Mouse (Mus musculus): ENCODE measurements around the gene Elk3.

Gene Elk3

GRCm38 (mm10) chr10:93265833-93266232 is 45.1 kb downstream of the Elk3 start:
- no peak for DNase-seq

GRCm38 (mm10) chr10:93264001-93264400 is 46.9 kb downstream of the Elk3 start:
- no peak for DNase-seq

GRCm38 (mm10) chr10:93263431-93263830 is 47.5 kb downstream of the Elk3 start:
- peak; percentile 73 for DNase-seq

- peak; percentile 76 for DNase-seq
These were observed 48.9 kb downstream of the Elk3 start for GRCm38 (mm10) chr10:93261981-93262499.

DNA sequence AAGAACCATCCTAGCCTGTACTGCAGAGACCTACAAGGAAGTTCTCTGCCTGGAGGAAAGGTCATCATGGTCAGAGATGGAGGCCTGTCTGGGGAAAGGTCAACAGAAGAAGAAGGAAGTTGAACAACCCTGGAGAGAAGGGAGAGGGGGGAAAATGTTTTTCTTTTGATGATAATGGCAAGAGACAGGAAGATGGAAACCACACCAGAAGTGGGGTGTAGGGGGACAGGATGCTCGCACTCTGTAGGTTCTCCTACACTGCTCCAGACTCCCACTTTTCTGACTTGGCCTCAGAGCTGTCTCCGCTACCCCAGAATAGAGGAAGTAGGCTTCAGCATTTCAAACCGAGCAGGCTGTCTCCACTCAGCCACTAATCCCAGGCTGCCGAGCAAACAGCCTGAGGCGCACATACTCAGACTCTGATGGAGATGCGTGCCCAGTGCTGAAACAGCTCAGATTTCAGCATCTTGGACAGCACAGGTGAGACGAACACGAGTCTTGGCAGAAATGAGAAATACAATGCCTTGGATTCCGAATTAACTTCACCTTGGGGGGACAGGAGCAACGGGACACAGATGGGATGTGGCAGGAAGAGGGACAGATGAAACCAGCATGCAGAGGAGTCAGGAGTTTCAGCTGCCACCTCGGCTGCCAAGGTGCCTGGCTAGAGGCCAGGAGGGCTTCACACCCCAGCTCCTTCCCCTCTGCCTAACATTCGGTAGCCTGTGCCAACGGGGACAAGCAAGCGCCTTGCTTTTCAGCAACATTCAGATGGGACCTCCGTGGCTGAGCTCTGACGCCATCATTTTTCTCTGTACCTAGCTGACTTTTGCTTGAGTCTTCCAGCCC is 49.6 kb downstream of the Elk3 start:
- DNase-seq, result peak; percentile 48

- no peak for DNase-seq
These were observed 51.1 kb downstream of the Elk3 start for GRCm38 (mm10) chr10:93259826-93260225.

DNA sequence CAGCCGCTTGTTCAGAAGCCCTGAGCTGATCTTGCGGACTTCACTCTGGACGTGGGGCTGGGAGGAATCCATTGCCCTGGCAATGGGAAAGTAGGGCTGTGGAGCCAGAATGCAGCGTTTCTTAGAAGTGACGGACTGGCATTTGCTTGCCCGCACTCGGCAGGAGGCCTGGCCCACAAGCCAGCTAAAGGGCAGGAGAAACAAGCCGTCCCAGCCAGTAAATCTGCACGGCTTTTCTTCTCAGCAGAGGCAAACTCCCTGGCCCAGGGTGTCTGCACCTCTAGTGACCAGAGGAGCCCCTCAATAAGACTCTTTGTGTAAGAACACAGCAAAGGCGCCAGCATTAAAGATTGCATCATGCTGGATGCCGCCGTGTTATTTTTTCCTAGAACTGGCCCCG is 55.6 kb downstream of the Elk3 start:
- DNase-seq, result no peak

- no peak for DNase-seq
These were observed 57.8 kb downstream of the Elk3 start for GRCm38 (mm10) chr10:93253156-93253555.

DNA sequence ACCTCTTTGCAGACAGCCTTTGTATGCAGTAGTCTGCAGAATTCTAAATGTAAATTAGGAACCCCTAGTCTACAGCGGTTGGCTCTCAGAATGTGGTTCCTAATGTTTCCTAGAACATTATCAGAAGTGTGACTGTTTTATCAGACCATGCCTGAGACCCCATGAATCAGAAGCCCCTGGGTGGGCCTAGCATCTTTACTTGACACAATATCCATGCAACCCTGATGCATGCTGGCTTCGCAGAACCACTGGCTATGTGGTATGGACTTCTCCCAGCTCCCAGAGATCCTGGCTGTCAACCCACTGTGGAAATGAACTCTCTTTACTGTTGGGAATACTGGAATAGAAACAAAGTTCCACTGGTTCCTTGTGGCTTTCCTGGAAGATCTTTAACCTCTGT is 58.3 kb downstream of the Elk3 start:
- no peak for DNase-seq

- no peak for DNase-seq
These were observed 59.5 kb downstream of the Elk3 start for GRCm38 (mm10) chr10:93251426-93251825.

GRCm38 (mm10) chr10:93250436-93251317 is 60.3 kb downstream of the Elk3 start:
- DNase-seq, result no peak

DNA sequence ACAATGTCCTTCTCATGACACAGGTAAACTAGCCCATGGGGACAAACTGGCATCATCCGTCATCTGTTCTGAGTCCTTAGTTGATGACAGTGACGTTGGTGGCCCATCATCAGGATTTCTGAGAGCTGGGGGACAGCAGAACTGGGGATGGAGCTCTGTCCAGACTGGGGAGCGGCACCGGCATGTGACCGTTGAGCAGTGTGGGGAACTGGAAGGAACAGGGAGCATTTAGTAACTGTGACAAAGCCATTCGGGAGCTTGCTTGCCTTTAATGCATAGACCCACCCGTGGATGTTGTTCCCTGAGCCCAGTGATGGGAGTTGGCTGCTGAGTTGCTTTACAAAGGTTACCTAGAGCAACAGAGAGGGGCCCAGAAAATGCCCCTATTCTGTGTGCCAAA is 61.0 kb downstream of the Elk3 start:
- no peak for DNase-seq

DNA sequence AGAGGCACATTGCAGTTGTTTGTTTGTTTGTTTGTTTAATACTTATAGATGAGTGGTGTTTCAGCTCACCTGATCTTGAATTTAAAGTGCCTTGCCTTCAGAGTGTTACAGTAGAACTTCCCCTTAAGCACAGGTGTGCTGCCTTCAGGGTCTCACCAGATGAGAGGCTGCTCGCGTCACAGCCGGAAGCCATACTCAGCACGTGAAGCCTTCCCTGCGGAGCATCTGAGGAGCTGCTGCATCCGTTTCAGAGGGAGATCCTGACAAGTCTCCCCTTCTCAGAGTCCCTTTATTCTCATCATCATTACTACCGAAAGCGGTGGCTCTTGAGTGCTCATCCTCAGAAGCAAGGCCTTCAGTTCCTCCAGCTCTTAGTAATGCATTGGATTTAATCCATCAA is 62.5 kb downstream of the Elk3 start:
- DNase-seq, result no peak

DNA sequence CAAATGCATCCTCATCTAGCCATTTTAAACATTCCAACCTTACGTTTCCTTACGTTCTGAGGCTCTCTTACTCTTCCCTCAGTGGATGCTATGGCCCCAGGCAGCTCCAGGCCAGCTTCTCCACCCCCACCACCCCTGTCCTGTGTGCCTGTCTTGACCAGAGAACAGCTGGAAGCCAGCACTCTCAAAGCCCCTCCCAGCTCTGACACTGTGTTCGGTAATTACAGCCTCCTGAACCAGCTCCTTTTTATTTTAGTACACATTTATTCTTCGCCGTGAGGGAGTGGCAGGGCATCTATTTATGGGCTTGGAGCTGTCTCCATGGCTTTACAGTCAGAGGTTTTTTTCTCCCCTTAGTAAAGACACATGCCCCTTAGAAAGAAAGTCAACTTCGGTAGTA is 63.0 kb downstream of the Elk3 start:
- no peak for DNase-seq

GRCm38 (mm10) chr10:93247422-93247821 is 63.5 kb downstream of the Elk3 start:
- no peak for DNase-seq

- no peak for DNase-seq
These were observed 64.6 kb downstream of the Elk3 start for GRCm38 (mm10) chr10:93246185-93246920.

DNA sequence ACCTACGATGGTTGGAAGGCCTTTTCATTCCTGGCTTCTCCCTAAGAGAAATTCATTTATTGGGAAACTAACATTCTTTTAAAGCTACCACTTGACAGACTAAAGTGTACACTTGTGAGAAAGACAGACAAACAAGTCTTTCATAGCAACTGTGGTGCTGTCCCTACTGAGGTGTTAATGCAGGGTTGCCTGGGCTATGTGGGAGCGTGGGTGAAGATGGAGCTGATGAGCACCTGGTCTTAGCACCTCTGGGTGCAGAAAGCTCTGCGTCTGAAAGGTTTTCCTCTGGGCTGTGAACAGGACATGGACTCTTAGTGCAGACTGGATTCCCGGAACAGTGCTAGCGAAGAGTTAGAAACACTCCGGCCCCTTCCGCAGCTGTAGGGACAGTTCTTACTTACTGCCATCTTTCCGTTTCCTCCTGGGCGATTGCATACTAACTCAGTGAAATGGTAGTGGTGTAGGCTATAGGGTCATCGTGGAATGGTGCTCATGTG is 66.7 kb downstream of the Elk3 start:
- DNase-seq, result no peak

DNA sequence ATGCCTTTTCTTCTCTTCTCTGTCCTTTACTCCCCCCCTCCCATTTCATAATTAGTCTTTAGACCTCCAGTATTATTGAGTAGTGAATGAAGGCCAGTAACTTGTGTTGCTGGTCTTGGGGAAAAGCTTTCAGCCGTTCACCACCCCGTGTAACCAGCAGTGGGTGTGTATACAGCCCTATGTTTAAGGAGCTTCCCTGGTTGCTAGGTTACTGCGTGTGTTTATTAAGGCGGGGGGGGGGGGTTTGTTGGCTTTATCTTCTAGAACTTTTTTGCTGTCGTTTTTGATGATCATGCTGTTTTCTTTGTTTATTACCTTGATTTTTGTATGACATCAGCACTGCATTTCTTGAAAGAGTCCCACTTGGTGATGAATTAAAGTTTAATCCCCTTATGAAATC is 68.1 kb downstream of the Elk3 start:
- no peak for DNase-seq

GRCm38 (mm10) chr10:93242208-93242607 is 68.7 kb downstream of the Elk3 start:
- no peak for DNase-seq

- no peak for DNase-seq
These were observed 71.6 kb downstream of the Elk3 start for GRCm38 (mm10) chr10:93239201-93239806.

- no peak for DNase-seq
These were observed 76.2 kb downstream of the Elk3 start for GRCm38 (mm10) chr10:93234692-93235091.

DNA sequence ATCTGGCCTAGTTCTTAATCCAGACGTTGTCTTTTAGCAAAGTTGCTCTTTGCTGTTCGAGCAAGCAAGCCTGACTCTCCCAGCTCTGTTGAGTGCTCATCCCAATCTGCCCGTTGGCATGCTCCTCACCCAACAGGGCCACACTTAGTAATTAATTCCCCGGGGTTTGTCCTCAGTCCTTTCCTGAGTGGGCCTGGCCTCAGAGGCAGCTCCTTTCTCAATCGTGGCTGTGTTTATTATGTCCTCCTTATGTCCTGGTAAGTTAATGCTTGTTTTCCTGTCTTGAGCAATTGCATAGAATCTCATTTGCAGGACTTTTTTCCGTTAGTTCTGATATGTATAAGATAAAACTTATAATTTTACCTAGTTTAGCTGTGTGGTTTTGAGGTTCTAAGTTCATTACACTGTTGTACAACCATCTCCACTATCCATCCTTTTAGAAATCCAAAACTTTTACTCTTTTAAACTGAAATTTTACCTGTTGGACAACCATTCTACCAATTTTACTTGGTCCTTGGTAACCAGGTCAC is 77.2 kb downstream of the Elk3 start:
- no peak for DNase-seq

All from lung, postnatal 36 days (tissue).